Mouse (Mus musculus): ENCODE data around the gene Tbx3.

The Tbx3 gene

DNA sequence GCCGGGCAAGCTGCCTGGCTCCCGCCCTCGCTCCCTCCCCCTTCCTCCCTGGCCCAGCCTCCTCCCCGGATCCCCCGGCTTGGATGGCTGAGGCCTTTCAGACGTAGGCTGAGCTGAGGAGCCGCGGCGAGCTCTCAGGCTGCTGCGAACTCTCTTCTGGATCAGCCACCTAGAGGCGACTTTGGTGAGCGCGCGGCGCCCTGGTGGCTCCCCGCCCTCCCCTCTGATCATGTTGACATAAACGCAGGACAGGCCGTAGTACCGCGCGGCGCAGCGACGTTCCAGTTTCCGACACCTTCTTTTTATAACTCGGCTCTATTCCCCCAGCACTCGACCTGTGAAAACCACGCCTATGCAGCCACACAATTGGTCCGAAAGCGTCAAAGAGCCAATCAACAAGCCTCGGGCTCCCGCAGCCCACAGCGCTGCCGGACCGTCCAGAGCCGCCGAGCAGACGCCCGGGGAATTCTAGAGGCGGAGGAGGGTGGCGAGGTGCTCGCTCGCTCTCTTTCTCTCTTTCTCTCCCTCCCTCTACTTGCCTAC, at the start of gene Tbx3:
Gene Tbx3, plus strand, starts transcription at position 104 of the 543 bp plus-strand sequence.
- no peak for DNase-seq

DNA sequence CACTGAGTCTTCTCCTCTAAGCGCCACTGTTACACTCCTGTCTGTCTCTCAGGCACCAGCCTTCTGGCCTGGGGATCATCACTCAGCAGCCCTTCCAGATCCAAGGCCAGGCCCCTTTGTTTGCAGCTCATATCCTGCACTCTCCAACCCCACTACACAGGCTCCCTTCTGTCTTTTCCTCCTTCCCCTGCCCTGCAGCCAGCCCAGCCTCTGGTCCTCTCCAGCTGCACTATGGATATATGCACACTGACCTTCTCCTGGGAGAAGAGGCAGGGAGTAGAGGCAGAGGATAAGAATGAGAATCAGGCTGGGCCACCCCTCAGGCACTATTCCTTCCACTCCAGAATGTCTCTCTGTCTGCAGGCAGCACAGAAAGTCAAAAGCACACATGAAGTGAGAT, 48.4 kb upstream of the Tbx3 start:
- no peak for DNase-seq

DNA sequence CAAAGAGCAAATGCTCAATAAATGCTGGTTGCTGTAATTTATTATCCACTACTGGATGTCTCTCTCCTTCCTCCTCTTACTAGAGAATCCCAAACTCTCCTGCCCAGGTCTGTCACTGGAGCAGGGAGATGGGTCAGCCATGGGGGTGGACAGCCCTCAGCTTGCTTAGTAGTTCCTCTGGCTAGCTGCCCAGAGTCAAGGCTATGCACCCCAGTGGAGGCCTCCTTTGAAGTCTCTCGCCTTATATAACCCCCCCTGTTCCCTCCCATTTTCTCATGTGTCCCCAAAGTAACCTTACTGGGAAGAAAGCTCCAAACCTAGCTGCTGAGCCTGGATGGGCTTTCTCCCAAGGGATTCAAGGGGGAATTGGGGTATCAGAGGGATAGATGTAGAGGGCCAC, 45.9 kb upstream of the Tbx3 start:
- DNase-seq = no peak

DNA sequence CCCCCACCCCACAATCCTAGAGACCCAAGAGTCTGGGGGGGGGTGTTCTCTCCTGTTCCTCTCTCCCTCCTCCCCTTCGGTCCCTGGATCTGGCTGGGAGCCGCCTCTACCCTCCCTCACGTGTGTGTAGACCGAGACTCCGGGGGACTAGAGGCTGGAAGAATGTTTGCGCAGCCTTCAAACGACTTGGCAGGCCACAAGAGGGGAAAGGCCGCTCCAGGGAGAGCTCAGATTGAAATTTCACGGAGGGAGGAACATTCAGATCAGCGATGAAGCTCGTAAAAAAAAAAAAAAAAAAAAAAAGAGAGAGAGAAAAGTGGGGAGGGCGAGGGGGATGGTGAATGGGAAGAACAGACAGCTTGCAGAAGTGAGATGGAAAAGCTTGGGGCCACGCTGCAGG, 44.9 kb upstream of the Tbx3 start:
- no peak for DNase-seq

DNA sequence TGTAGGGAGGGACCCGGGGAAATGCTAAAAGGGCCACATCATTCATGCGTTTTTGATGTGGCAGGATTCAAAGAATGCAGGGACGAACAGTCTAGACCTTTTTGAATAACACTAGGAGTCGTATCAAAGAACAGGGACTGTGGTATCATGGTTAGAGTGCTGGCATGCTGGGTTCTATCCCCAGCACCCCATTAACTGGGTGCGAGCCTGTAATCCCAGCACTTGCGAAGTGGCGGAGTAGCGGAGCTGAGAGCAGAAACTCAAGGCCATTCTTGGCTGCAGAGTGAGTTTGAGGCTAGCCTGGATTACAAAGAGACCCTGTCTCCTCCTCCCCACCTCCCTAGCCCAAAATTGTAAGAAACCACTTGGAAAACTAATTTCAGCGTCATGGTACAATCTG, 44.3 kb upstream of the Tbx3 start:
- no peak for DNase-seq

DNA sequence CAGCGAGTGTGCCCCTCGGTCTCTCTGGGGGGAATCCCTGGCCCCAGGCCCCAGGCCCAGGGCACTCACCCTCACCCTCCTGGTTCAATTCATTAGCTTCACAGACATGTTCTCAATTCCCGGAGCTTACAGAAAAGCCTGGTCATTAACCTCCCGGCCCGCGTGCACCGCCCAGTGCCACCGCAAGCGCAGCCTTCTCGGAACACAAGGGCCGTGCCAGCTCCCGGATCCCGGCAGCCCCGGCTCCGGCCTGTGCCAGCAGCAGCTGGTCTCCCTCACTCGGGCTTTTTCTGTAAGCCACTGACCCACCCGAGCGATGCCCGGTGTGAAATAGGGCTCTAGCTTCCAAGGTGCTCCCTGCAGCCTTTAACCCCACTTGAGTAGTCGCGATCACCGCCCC, 43.8 kb upstream of the Tbx3 start:
- no peak for DNase-seq

DNA sequence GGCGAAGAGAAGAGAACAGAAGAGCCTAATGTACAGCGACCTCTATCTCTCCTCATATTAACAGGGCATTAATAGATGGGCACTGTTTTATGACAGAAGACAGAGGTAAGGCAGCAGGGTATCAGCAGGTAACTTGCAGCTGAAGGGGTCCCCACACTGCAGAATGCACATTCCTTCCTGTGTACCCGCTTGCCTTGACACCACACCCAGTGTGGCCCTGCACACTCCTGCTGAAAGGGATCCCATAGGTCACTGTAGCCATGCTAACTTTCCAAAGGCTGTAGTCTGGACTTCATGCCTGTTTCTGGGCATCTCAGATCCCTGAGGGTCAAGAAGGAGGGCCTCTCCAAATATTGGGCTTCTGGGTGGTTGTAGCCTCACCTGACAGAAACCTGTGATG, 42.4 kb upstream of the Tbx3 start:
- DNase-seq = no peak

DNA sequence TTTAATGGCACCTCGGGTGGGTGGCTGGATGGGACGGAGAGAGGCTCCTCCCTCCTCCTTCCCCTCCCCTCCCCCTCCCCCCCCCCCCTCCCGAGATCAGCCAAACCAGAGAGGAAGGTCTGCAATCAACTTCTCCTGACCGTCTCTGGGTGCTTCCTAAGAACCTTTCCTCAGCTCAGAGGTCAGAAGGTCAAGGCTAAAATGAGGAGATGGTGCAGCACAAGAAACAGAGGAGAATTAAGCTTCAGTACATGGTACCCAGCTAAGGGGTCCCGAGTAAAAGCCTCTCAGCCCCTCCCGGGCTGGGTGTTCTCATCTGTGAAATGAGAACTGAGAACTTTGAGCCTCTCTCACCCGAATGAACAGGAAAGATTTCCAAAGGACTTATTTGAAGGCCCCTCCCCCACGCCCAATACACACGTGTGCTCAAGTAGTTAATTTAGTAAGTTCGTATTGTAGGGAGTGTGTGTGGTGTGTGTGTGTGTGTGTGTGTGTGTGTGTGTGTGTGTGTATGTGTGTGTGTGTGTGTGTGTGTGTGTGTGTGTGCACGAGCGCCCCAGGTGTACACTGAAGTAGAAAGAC, 41.6 kb upstream of the Tbx3 start:
- DNase-seq = no peak

DNA sequence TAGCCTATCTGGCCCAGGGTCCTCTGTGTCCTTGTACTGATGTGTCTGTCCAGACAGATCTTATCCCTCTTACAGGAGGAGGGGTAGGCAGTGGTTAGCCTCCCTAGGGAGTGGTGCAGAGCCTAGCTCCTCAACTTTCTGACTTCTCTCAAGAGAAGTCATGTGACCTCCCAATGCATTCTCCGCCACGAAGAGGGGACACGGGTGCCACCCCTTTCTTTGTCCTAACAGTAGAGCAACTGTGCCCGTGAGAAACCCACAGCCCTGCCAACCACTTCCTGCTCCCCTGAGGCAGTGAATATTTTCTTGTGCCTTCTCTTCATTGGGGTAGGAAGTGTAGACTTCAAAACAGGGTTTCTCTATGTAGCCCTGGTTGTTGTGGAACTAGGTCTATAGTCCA, 36.9 kb upstream of the Tbx3 start:
- no peak for DNase-seq

DNA sequence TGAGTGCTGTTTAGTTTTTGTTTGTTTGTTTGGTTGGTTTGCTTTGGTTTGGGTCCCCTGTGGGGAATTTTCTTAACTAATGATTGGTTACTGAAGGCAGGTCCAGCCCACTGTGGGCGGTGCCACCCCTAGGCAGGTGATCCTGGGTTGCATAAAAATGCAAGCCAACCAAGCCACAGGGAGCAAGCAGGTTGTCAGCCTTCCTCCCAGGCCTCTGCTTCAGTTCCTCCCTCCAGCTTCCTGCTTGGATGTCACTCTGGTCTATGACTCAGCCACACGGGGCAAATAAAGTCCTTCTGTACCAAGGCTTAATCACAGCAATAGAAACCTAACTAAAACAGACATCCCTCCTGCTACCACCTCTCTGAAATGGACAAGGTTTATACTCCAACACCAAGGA, 35.6 kb upstream of the Tbx3 start:
- DNase-seq = no peak

DNA sequence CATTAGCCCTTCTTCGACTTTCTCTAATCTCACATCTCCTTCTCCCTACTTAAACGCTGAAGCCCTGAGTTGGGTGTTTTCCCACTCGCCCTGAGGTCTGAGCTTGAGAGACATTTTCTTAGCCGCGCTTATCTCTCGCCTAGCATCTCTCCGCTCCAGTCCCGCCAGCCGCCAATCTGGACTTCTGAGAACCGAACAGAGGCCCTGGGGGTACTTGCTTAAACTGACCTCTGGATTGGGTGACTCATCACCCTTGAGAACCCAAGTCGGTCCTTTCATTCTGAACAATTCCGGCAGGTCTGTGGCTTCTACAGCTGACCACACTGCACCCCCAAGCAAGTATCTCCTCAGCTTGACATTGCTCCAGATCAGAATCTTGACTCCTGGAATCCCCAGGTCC, 32.2 kb upstream of the Tbx3 start:
- no peak for DNase-seq

DNA sequence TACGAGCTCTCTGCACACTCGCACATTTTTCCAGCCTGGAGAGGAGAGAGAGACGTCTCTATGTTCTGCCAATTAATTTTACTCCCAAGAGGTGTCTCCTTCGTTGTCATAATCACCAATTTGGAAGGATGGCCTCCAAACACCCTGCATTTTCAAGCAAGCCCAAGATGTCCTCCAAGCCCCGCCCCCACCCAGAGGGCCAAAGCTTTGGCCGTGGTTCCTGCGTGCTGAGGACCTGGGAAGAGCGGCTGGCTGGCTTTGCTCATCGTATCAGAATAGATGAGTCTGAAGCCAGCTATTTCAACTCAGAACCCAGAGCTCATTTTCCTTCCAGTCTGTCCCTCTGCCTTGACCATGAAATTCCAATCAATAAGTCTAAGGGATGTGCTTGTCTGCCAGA, 29.4 kb upstream of the Tbx3 start:
- DNase-seq = no peak

DNA sequence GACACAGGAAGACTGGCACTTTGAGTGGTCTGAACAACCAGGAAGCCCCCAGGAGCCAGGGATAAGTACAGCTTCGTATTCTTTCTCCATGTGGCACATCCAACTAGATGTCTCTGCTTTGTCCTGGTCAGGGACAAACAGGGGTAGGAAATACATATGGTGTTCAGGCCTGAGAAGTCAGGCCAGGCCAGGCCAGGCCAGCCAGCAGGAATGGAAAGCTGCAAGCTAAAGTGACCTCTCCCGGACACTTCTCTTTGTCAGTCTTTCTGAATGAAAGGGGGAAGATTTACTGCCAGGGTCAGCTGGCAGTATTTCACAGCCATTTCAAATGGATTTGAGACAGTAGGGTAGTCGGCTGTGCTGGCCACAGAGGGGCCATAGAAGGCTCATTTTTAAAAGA, 28.8 kb upstream of the Tbx3 start:
- no peak for DNase-seq

DNA sequence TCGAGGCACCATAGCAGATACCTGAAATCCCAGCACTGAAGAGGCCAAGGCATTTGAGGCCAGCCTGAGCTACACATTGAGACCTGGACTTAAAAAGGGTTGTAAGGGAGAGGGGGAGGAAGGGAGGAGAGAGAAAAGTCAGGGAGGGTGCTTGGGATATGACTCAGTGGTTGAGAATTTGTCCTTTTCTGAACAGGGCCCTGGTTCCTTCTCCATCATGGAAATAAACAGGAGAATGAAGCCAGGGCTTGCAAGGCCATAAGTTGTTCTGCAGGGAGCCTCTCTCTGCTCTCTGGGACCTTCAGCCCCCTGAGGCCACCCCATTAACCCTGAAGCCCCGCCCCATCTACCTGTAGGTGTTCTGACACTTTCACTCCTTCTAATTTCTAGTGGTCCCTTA, 23.5 kb upstream of the Tbx3 start:
- no peak for DNase-seq

DNA sequence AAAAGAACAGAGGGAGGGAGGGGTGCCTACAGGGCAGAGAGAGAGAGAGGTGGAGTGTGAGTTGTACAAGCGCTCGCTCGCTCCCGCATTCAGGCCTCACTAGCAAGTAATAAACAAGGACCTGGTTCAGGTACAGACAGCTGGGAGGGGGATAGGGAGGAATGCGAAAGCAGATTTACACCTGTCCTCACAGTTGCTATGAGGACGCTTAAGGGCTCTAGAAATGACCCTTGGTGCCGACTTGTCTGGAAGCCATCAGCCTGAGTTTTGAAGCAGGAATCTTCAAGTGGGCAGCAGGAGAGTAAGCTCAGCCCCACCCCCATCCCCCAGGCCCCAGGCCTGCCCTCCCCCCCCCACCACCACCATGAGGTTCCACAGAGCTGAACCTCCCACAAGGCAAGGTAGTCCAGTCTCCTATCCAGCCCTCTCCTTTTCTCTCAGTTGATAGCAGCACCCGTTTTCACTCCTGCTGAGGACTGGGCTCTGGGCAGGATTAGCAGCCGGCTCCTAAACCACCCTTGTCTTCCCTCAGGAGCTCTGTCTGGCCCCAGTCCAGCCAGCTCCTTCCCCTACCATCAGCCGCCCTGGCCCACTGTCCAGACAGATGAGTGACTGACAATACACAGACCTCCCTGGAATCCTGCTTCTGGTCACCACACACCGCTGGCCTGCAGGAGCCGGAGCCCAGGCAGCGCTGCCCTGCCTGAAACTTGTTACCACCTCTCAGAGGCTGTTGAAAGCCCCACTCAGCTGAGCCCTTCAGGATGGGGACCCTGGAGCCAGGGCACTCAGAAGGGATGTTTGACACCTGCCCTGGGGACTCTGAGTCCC, 19.1 kb upstream of the Tbx3 start:
- DNase-seq = no peak

DNA sequence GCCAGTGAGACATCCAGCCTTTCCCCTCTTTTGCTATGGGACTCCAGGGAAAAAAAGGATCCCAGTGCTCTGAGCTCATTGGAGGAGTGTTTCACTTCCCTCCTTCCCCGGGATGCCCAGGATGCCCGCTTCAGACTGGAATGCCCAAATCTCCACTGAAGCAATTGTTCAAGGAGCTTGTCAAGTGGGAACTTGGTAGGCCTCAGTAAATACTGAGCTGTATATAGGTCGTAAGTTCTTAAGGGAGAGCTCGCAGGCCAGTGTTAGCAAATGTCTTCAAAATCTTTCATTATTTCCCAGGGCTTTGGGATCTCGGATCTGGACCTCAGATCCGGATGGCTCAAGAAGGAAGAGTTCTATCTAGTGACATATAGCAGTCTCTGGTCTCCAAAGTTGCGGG, 14.1 kb upstream of the Tbx3 start:
- DNase-seq = no peak

DNA sequence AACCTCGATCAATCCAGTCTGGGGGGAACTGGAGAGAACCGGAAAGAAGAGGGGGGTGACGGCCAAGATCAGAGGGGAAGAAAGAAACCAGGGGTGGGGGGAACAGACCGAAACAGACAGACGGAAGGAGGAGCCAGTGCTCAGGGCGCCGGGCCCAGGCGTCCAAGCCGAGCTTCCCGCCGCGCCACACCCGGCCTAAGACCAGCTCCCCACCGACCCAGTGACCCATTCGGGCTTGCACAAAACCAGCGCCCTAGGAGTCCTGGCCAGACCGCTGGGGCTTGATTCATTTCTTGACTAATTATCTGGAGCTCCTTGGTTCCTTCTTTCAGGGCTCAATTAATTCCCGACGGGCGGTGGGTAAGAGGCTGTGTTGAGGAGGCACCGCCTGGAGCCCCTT, 13.6 kb upstream of the Tbx3 start:
- DNase-seq = no peak

DNA sequence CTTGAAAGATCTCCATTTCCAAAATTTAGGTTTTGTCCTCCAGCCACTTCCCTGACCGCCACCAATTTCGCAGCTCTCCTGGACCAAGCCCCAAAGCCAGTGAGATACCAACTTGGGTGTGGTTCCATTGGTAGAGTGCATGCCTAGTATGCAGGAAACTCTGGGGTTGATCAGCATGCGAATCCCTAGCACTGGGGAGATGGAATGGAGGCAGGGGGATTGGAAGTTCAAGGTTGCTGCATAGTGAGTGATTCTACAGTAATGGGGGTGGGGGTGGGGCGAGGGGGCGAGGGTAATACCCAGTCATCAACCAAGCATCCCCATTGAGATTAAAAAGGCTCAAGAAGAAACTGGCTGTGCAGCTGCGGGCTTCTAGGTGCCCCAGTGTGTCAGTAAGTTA, 13.1 kb upstream of the Tbx3 start:
- no peak for DNase-seq

DNA sequence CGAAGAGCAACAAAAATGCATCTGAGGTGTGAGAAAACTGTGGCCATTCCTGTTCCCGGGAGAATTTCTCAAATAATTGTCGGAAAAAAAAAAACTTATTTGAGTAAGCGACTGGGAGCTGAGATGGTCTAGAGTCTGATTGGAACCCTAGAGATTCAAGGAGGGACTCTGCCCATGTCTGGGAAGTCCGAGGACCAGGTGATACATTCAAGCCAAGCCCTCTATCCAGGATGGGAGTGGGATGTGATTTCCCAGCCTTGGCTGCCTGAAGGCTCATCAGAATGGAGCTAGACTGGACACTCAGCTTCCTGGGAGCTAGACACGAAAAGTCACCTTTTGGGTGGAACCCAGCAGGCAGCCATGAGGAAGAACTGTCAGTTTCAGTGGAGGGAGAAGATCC, 12.7 kb upstream of the Tbx3 start:
- DNase-seq = no peak

DNA sequence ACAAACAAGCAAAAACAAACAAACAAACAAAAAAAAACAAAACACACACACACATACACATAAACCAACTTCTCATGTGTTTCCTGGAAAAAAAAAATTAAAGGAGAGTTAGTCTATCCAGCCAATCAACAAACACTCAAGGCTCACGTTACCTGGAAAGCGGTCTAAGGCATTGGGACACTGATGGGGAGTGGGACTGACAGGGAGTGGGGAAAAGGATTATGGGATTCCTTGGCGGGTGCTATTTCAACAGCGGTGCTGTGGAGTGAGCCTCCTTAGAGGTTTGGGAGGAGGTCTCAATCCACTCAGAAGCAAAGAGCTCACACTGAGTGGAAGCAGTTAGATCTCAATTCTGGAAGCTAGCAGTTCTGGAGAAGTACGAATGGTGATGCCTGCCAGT, 12.1 kb upstream of the Tbx3 start:
- no peak for DNase-seq

DNA sequence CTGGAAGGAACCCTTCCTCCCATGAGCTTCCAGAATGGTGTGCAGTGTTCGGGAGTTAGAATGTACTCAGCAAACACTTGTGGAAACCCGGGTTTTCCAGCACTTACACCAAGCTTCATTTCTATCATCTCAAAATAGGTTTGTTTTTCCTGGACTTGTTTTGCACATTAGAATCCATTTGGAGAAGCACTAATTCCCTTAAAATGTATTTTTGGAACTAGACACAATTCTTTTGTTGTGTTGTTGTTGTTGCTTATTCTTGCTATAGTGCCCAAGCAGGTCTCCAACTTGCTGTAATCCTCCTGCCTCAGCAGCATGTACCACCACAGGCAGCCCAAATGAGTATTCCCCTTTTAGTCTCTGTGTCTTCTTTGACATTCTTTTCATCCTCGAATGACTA, 11.4 kb upstream of the Tbx3 start:
- DNase-seq = no peak

DNA sequence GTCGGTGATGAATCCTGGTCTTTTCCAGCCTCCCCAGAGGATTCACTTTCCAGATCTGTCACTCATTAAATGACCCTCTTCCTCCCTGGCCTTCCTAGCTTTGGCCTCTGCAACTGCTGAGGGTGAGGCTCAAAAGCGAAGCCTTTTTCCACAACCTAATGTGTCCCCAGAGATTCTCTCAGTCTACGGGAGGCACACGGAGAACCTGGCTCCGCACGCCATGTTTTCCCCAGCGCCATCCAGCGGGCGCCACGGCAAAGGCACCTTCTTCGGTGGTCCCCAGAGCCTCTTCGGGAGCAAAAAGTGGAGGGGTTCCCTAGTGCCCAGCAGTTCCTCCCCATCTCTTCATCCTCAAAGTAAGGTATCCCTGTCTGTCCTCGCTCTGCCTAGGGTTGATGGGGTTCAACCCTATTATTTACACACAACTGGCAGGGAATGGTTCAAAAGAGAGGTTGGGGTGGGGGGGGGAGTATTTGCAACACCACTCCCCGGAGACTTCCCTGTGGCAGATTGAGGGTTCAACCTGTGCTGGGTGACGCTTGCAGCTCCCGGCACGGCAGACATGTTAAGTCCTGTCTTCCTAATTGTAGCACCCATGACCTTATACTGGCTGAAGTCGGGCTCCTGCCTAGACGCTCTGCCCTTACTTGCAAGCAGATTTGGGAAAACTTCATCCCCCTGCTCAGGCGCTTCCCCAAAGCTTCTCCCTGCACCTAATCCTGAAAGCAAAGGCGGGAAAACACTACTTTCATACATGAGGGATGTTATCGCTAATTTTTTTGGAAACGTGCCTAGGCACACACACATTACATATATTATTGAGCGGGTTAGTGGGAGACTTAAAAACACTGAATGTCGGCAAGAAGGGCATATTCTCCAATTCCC, 9.7 kb upstream of the Tbx3 start:
- no peak for DNase-seq

DNA sequence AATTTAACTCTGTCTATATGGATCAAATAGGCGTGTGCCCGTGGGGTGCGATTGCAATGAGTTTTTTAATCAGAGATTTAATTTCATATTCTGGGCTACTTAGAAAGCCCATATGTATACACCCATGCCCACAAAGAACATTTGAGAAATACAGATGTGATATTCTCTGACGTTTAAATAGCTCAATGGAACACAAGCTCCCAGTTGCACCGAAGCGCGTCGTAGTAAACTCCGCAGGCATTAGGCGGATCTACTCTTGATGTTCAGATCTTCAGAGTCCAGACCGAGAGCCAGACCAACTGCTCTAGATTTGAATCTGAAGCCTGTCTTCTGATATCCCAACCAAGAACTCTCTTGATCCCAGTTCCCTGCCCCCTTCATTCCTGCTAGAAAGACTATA, 9.0 kb upstream of the Tbx3 start:
- DNase-seq = no peak

DNA sequence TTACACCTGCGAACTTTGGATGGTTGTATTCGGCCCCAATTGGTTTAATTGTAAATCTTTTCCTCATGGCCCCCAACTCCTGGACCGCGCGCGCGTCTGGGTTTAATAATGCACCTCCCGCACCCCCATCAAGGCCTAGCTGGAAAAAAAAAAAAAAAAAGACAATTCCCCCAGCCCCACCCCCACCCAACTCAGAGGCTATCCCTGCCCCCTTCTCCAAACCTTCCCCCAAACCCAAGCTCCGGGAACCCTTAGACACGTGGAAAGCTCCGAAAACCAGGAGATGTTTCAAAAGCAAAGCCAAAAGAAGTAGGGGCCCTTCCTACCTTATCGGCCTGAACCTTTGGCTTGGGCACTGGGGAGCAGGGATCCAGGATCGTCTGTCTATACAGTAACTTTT, 8.1 kb upstream of the Tbx3 start:
- DNase-seq = no peak

Data from cerebellum, adult 11-12 months (tissue).